Mouse (Mus musculus) liver, adult 2 months (tissue): ENCODE measurements around the gene Has3. TPM values are rescaled to one million over a fixed set of nuclear protein-coding genes. Genes with fewer than 3 reads are reported as not detected.
A peak's percentile ranks its signal among the peaks of the same experiment; 100 is the strongest.
"Not testable (repeated sequence)": the region's sequence is repeated elsewhere in the genome, so short reads cannot be mapped to it uniquely, and the experiment has no call there.

Experiments used
- DNase-seq: peaks from one replicate; pipeline ENCODE4 v3.0.0-alpha.2; 2011; ENCODE audit warnings: low read depth, low spot score; ENCODE audit errors: extremely low read depth
- H3K27ac ChIP-seq: fragments of 200-500 bp; replicated peaks from 2 replicates; pipeline ENCODE4 v1.5.1; 2012; ENCODE audit warnings: low read depth, mild to moderate bottlenecking, control low read depth, inconsistent platforms, low read length; ENCODE audit not compliant: insufficient read depth
- H3K27me3 ChIP-seq: fragments of 200-500 bp; 2 replicates; pipeline ENCODE4 v1.6.1; 2012; ENCODE audit warnings: mild to moderate bottlenecking, moderate library complexity, low read length, inconsistent platforms; ENCODE audit not compliant: control insufficient read depth, insufficient read depth
- H3K36me3 ChIP-seq: fragments of 200-500 bp; 2 replicates; pipeline ENCODE4 v1.6.1; 2012; ENCODE audit warnings: low read length, inconsistent platforms; ENCODE audit not compliant: control insufficient read depth, insufficient read depth
- H3K4me1 ChIP-seq: fragments of 200-500 bp; 2 replicates; pipeline ENCODE4 v1.6.1; 2011; ENCODE audit warnings: low read length; ENCODE audit not compliant: control insufficient read depth, insufficient read depth
- H3K4me3 ChIP-seq: fragments of 200-500 bp; 2 replicates; pipeline ENCODE4 v1.5.1; 2011; ENCODE audit warnings: low read depth, mild to moderate bottlenecking, control low read depth, low read length, moderate library complexity; ENCODE audit not compliant: insufficient read depth
- H3K79me2 ChIP-seq: fragments of 200-500 bp; 2 replicates; pipeline ENCODE4 v1.6.1; 2012; ENCODE audit warnings: inconsistent platforms, mild to moderate bottlenecking, low read length, moderate library complexity; ENCODE audit not compliant: control insufficient read depth, insufficient read depth
- H3K9ac ChIP-seq: fragments of 200-500 bp; 2 replicates; pipeline ENCODE4 v1.6.1; 2012; ENCODE audit warnings: low read depth, mild to moderate bottlenecking, control low read depth, inconsistent platforms, low read length
- CTCF ChIP-seq: fragments of 200-500 bp; IDR thresholded peaks from 2 replicates; pipeline ENCODE4 v1.5.1; 2011; ENCODE audit warnings: low read depth, low read length, control low read depth
- POLR2A ChIP-seq: fragments of 200-500 bp; IDR thresholded peaks from 2 replicates; pipeline ENCODE4 v1.6.1; 2011; ENCODE audit warnings: low read length, control low read depth; ENCODE audit not compliant: insufficient read depth; ENCODE audit errors: extremely low read depth
- WGBS: fragments of 180-500 bp; shearing (Covaris S2); methylation state at CpG from one replicate; pipeline ENCODE4 v1.1.7; 2018; 5-methylcytosine and 5-hydroxymethylcytosine counted together
- polyA plus RNA-seq: library from polyadenylated mRNA; depleted of rRNA; stranded (reverse); fragments of >200 nt; gene quantifications from 2 replicates; pipeline ENCODE4 v1.2.3, GENCODE M21; 2012
- total RNA-seq: library from RNA; depleted of rRNA; stranded (reverse); fragments of >200 nt; gene quantifications from 2 replicates; pipeline ENCODE4 v1.2.3, GENCODE M21; 2014

Gene Has3
- total and polyA plus RNA-seq, 2 experiments, result 0.02 TPM; not detected in 1

- TF ChIP-seq POLR2A, result no peak
- Histone ChIP-seq H3K4me3 (no peak overlapping the region), H3K27me3 (no peaks in the 10 kb centered on the region), H3K79me2 (no peaks in the 10 kb centered on the region), H3K27ac (no peak overlapping the region), H3K4me1 (no peaks in the 10 kb centered on the region), H3K9ac (no peak overlapping the region), H3K36me3 (peaks cover 9% of the 10 kb centered on the region; the same call in 1 of the 2 replicates)
- 93% methylated on average over 8 of the region's 8 CpGs for WGBS
- no peak for DNase-seq
These were observed 10.2 kb downstream of the Has3 start for GRCm38 (mm10) chr8:106880121-106880707.

- H3K4me3 ChIP-seq, H3K79me2 ChIP-seq, H3K27me3 ChIP-seq, H3K27ac ChIP-seq, H3K9ac ChIP-seq, DNase-seq, H3K4me1 ChIP-seq: not testable (repeated sequence)
- H3K36me3 ChIP-seq, result peaks cover 16% of the 10 kb centered on the region
- 97% methylated on average over 11 of the region's 11 CpGs for WGBS
These were observed 14.1 kb downstream of the Has3 start for GRCm38 (mm10) chr8:106884094-106884493.

GRCm38 (mm10) chr8:106884826-106885400 lies 14.9 kb downstream of the Has3 start:
- not testable (repeated sequence) for H3K79me2 ChIP-seq, H3K4me3 ChIP-seq, H3K27ac ChIP-seq, H3K9ac ChIP-seq, H3K27me3 ChIP-seq, H3K4me1 ChIP-seq
- H3K36me3 ChIP-seq, result peaks cover 12% of the 10 kb centered on the region
- peak; percentile 69 for DNase-seq
- WGBS, result 56% methylated on average over 4 of the region's 4 CpGs

GRCm38 (mm10) chr8:106887336-106888189 lies 17.5 kb downstream of the Has3 start:
- TF ChIP-seq CTCF, result peak; percentile 64
- no peak for TF ChIP-seq POLR2A
- 7% methylated on average over 5 of the region's 5 CpGs for WGBS
- Histone ChIP-seq H3K9ac (no peak overlapping the region), H3K4me1 (peaks cover 6% of the 10 kb centered on the region), H3K79me2 (peaks cover 7% of the 10 kb centered on the region), H3K4me3 (no peak overlapping the region), H3K36me3 (peaks cover 12% of the 10 kb centered on the region), H3K27ac (no peak overlapping the region), H3K27me3 (no peaks in the 10 kb centered on the region)
- DNase-seq, result peak; percentile 68

GRCm38 (mm10) chr8:106888803-106889202 lies 18.8 kb downstream of the Has3 start:
- peaks cover 18% of the 10 kb centered on the region for H3K79me2 ChIP-seq
- peaks cover 7% of the 10 kb centered on the region for H3K36me3 ChIP-seq
- H3K4me3 ChIP-seq, result no peak overlapping the region
- H3K4me1 ChIP-seq, result peaks cover 6% of the 10 kb centered on the region
- WGBS, result 41% methylated on average over 3 of the region's 3 CpGs
- no peak for DNase-seq
- no peak overlapping the region for H3K9ac ChIP-seq
- no peak overlapping the region for H3K27ac ChIP-seq
- H3K27me3 ChIP-seq, result no peaks in the 10 kb centered on the region
- no peak for TF ChIP-seq POLR2A
- TF ChIP-seq CTCF, result no peak
